Mouse (Mus musculus) kidney, postnatal 0 days (tissue): ENCODE measurements at regions not wholly inside any gene's neighbourhood (a gene's known extent, or its start where the extent isn't known, plus 50 kb on each side); places are given as distances from the start of the nearest gene placed in this dataset.

Source experiments
- ATAC-seq: fragments of 200-750 bp; cut with Nextera tagmentation; replicated peaks from 2 replicates; pipeline ENCODE4 v1.8.0; 2017; ENCODE audit warnings: low read depth, moderate number of reproducible peaks, moderate TSS enrichment, moderate library complexity; ENCODE audit not compliant: low FRiP score
- DNase-seq: peaks from one replicate; pipeline ENCODE4 v3.0.0-alpha.2; 2016; ENCODE audit warnings: low spot score
- H3K27ac ChIP-seq: fragments of 300-500 bp; sonication (generic); 2 replicates; pipeline ENCODE4 v1.5.1; 2014; ENCODE audit warnings: mild to moderate bottlenecking
- H3K27me3 ChIP-seq: fragments of 300-500 bp; sonication (generic); 2 replicates; pipeline ENCODE4 v1.6.1; 2014; ENCODE audit warnings: low read length, mixed read lengths; ENCODE audit not compliant: insufficient read depth
- H3K36me3 ChIP-seq: fragments of 300-500 bp; sonication (generic); 2 replicates; pipeline ENCODE4 v1.6.1; 2014; ENCODE audit warnings: low read length, mixed read lengths; ENCODE audit not compliant: insufficient read depth
- H3K4me1 ChIP-seq: fragments of 300-500 bp; sonication (generic); replicated peaks from 2 replicates; pipeline ENCODE4 v1.6.1; 2014; ENCODE audit warnings: antibody characterized with exemption, low read length, mixed read lengths; ENCODE audit not compliant: insufficient read depth
- H3K4me2 ChIP-seq: fragments of 300-500 bp; sonication (generic); 2 replicates; pipeline ENCODE4 v1.6.1; 2014; ENCODE audit warnings: mild to moderate bottlenecking, low read length, moderate library complexity, mixed read lengths
- H3K4me3 ChIP-seq: fragments of 300-500 bp; sonication (generic); replicated peaks from 2 replicates; pipeline ENCODE4 v1.5.1; 2014; ENCODE audit warnings: low read depth, low read length
- H3K9ac ChIP-seq: fragments of 300-500 bp; sonication (generic); 2 replicates; pipeline ENCODE4 v1.6.1; 2014; ENCODE audit warnings: low read depth, low read length
- H3K9me3 ChIP-seq: fragments of 300-500 bp; sonication (generic); replicated peaks from 2 replicates; pipeline ENCODE4 v1.6.1; 2016; ENCODE audit warnings: low read length, inconsistent platforms, mixed read lengths
- CTCF ChIP-seq: IDR thresholded peaks from 2 replicates; pipeline ENCODE4 v1.5.1; 2016; ENCODE audit warnings: antibody characterized with exemption, low read depth, mild to moderate bottlenecking, moderate library complexity
- WGBS: fragments of 180-500 bp; shearing (Covaris S2); extraction: QIAGEN DNeasy Blood & Tissue Kit; methylation state at CpG from one replicate; pipeline ENCODE4 v1.1.7; 2014; 5-methylcytosine and 5-hydroxymethylcytosine counted together

- H3K27ac ChIP-seq: no peak overlapping the region
- H3K9ac ChIP-seq: no peak overlapping the region
- no peaks in the 10 kb centered on the region for H3K27me3 ChIP-seq
- no peak overlapping the region for H3K4me3 ChIP-seq
- no peaks in the 10 kb centered on the region for H3K9me3 ChIP-seq
- H3K4me1 ChIP-seq: no peaks in the 10 kb centered on the region
- TF ChIP-seq CTCF: no peak
- DNase-seq: no peak
- no peaks in the 10 kb centered on the region for H3K36me3 ChIP-seq
- H3K4me2 ChIP-seq: no peak overlapping the region
- no peak for ATAC-seq
- WGBS: 78% methylated on average over 1 of the region's 1 CpGs
Observed at GRCm38 (mm10) chr3:4976344-4976743, 774.3 kb upstream of the Gm8797 start.

- DNase-seq (no peak), ATAC-seq (no peak)
- no peak overlapping the region for H3K27ac ChIP-seq
- H3K27me3 ChIP-seq: no peaks in the 10 kb centered on the region
- no peak overlapping the region for H3K4me3 ChIP-seq
- no peaks in the 10 kb centered on the region for H3K36me3 ChIP-seq
- H3K9ac ChIP-seq: no peak overlapping the region
- no peak for TF ChIP-seq CTCF
- no peak overlapping the region for H3K4me2 ChIP-seq
- 66% methylated on average over 3 of the region's 3 CpGs for WGBS
- H3K9me3 ChIP-seq: no peaks in the 10 kb centered on the region
- no peaks in the 10 kb centered on the region for H3K4me1 ChIP-seq
Observed at GRCm38 (mm10) chr3:5017742-5018141, 732.9 kb upstream of the Gm8797 start.
